Mouse (Mus musculus) midbrain, embryonic 15.5 days (tissue): ENCODE data around the gene Echdc2. TPM values are rescaled to one million over a fixed set of nuclear protein-coding genes. Genes with fewer than 3 reads are reported as not detected.
"Not testable (repeated sequence)": the region's sequence is repeated elsewhere in the genome, so short reads cannot be mapped to it uniquely, and the experiment has no call there.

Source experiments
- ATAC-seq: fragments of 200-750 bp; cut with Nextera tagmentation; replicated peaks from 2 replicates; pipeline ENCODE4 v1.8.0; 2017; ENCODE audit warnings: moderate TSS enrichment
- H3K27ac ChIP-seq: fragments of 300-500 bp; sonication (generic); 2 replicates; pipeline ENCODE4 v1.5.1; 2015; ENCODE audit warnings: mild to moderate bottlenecking, inconsistent platforms
- H3K27me3 ChIP-seq: fragments of 300-500 bp; sonication (generic); replicated peaks from 2 replicates; pipeline ENCODE4 v1.6.1; 2015; ENCODE audit warnings: inconsistent platforms
- H3K36me3 ChIP-seq: fragments of 300-500 bp; sonication (generic); replicated peaks from 2 replicates; pipeline ENCODE4 v1.6.1; 2015; ENCODE audit warnings: inconsistent platforms
- H3K4me1 ChIP-seq: fragments of 300-500 bp; sonication (generic); 2 replicates; pipeline ENCODE4 v1.6.1; 2015; ENCODE audit warnings: inconsistent platforms
- H3K4me2 ChIP-seq: fragments of 300-500 bp; sonication (generic); 2 replicates; pipeline ENCODE4 v1.6.1; 2015; ENCODE audit warnings: inconsistent platforms, mild to moderate bottlenecking, moderate library complexity
- H3K4me3 ChIP-seq: fragments of 300-500 bp; sonication (generic); 2 replicates; pipeline ENCODE4 v1.5.1; 2015; ENCODE audit warnings: mild to moderate bottlenecking, inconsistent platforms
- H3K9ac ChIP-seq: fragments of 300-500 bp; sonication (generic); 2 replicates; pipeline ENCODE4 v1.6.1; 2015; ENCODE audit warnings: mild to moderate bottlenecking, inconsistent platforms
- H3K9me3 ChIP-seq: fragments of 300-500 bp; sonication (generic); 2 replicates; pipeline ENCODE4 v1.6.1; 2016; ENCODE audit warnings: inconsistent platforms
- WGBS: fragments of 180-500 bp; shearing (Covaris S2); methylation state at CpG from one replicate; pipeline ENCODE4 v1.1.7; 2015; ENCODE audit warnings: mixed read lengths; 5-methylcytosine and 5-hydroxymethylcytosine counted together
- polyA plus RNA-seq: library from polyadenylated mRNA; unstranded; fragments of >200 nt; fragmentation: Nextera tagmentation; extraction: Ambion mirVana; gene quantifications from 2 replicates; pipeline ENCODE4 v1.2.1, GENCODE M21; 2015

Gene Echdc2
- polyA plus RNA-seq, 1 experiment from 2014 or later: 7.2 TPM

- Histone ChIP-seq H3K36me3 (no peaks in the 10 kb centered on the region), H3K4me2 (no peak within 1 kb of the TSS), H3K4me1 (no peaks in the 10 kb centered on the region), H3K9ac (no peak within 1 kb of the TSS), H3K27me3 (no peaks in the 10 kb centered on the region), H3K4me3 (no peak within 1 kb of the TSS), H3K27ac (no peak within 1 kb of the TSS), H3K9me3 (no peaks in the 10 kb centered on the region)
- no peak for ATAC-seq
- 95% methylated on average over 1 of the region's 1 CpGs for WGBS
These were observed 20.4 kb upstream of the Echdc2 start, which contains the start of gene Scp2 for GRCm38 (mm10) chr4:108144880-108145279. Scp2 (minus strand) TSS chr4:108144998.

- not testable (repeated sequence) for H3K4me1 ChIP-seq, H3K36me3 ChIP-seq, H3K27ac ChIP-seq, H3K9me3 ChIP-seq, ATAC-seq, H3K4me2 ChIP-seq, H3K4me3 ChIP-seq, H3K9ac ChIP-seq, H3K27me3 ChIP-seq
- WGBS: 23% methylated on average over 3 of the region's 3 CpGs
These were observed 19.7 kb upstream of the Echdc2 start for GRCm38 (mm10) chr4:108145554-108145953.

GRCm38 (mm10) chr4:108155141-108155540, 10.1 kb upstream of the Echdc2 start:
- WGBS: 68% methylated on average over 1 of the region's 1 CpGs
- H3K27ac ChIP-seq, ATAC-seq, H3K36me3 ChIP-seq, H3K9me3 ChIP-seq, H3K27me3 ChIP-seq, H3K9ac ChIP-seq, H3K4me1 ChIP-seq, H3K4me2 ChIP-seq, H3K4me3 ChIP-seq: not testable (repeated sequence)

GRCm38 (mm10) chr4:108161936-108162335, 3.3 kb upstream of the Echdc2 start:
- H3K4me2 ChIP-seq: no peak overlapping the region
- no peaks in the 10 kb centered on the region for H3K9me3 ChIP-seq
- H3K27ac ChIP-seq: no peak overlapping the region
- 0 out of 2 replicates have a peak, but pooled peaks cover 3% of the 10 kb centered on the region for H3K27me3 ChIP-seq
- H3K36me3 ChIP-seq: no peaks in the 10 kb centered on the region
- ATAC-seq: no peak
- no peak overlapping the region for H3K9ac ChIP-seq
- 95% methylated on average over 8 of the region's 8 CpGs for WGBS
- H3K4me1 ChIP-seq: peaks cover 10% of the 10 kb centered on the region
- H3K4me3 ChIP-seq: no peak overlapping the region

GRCm38 (mm10) chr4:108163291-108163690, 1.9 kb upstream of the Echdc2 start:
- 90% methylated on average over 3 of the region's 3 CpGs for WGBS
- no peak overlapping the region for H3K9ac ChIP-seq
- no peak for ATAC-seq
- no peak overlapping the region for H3K4me3 ChIP-seq
- peaks cover 10% of the 10 kb centered on the region for H3K4me1 ChIP-seq
- H3K4me2 ChIP-seq: no peak overlapping the region
- no peaks in the 10 kb centered on the region for H3K36me3 ChIP-seq
- H3K27me3 ChIP-seq: 0 out of 2 replicates have a peak, but pooled peaks cover 3% of the 10 kb centered on the region
- H3K27ac ChIP-seq: no peak overlapping the region
- H3K9me3 ChIP-seq: no peaks in the 10 kb centered on the region

- ATAC-seq: no peak
- WGBS: 92% methylated on average over 4 of the region's 4 CpGs
- Histone ChIP-seq H3K4me2 (no peak overlapping the region), H3K4me3 (no peak overlapping the region), H3K9ac (no peak overlapping the region), H3K9me3 (no peaks in the 10 kb centered on the region), H3K4me1 (peaks cover 10% of the 10 kb centered on the region), H3K27me3 (0 out of 2 replicates have a peak, but pooled peaks cover 3% of the 10 kb centered on the region), H3K27ac (no peak overlapping the region), H3K36me3 (no peaks in the 10 kb centered on the region)
These were observed 1.6 kb downstream of the Echdc2 start for GRCm38 (mm10) chr4:108166874-108167273.

GRCm38 (mm10) chr4:108168056-108168455, 2.8 kb downstream of the Echdc2 start:
- Histone ChIP-seq H3K27me3 (0 out of 2 replicates have a peak, but pooled peaks cover 3% of the 10 kb centered on the region), H3K9ac (no peak overlapping the region), H3K27ac (no peak overlapping the region), H3K4me1 (peaks cover 10% of the 10 kb centered on the region), H3K4me3 (no peak overlapping the region), H3K4me2 (no peak overlapping the region), H3K36me3 (no peaks in the 10 kb centered on the region), H3K9me3 (no peaks in the 10 kb centered on the region)
- WGBS: 82% methylated on average over 6 of the region's 6 CpGs
- ATAC-seq: no peak

GRCm38 (mm10) chr4:108182278-108182677, 17.0 kb downstream of the Echdc2 start:
- ATAC-seq: no peak

GRCm38 (mm10) chr4:108192821-108193323, 27.6 kb downstream of the Echdc2 start:
- Histone ChIP-seq H3K27me3 (no peaks in the 10 kb centered on the region), H3K9ac (no peak overlapping the region), H3K9me3 (no peaks in the 10 kb centered on the region), H3K27ac (no peak overlapping the region), H3K4me3 (no peak overlapping the region), H3K4me1 (no peaks in the 10 kb centered on the region), H3K36me3 (no peaks in the 10 kb centered on the region), H3K4me2 (peak overlapping the region; percentile 18)
- ATAC-seq: no peak
- 67% methylated on average over 2 of the region's 2 CpGs for WGBS

More at GRCm38 (mm10) chr4:108182278-108182677, 17.0 kb downstream of the Echdc2 start:
- Histone ChIP-seq H3K4me2 (no peak overlapping the region), H3K36me3 (no peaks in the 10 kb centered on the region), H3K9me3 (no peaks in the 10 kb centered on the region), H3K27ac (no peak overlapping the region), H3K9ac (no peak overlapping the region), H3K27me3 (no peaks in the 10 kb centered on the region), H3K4me3 (no peak overlapping the region), H3K4me1 (no peaks in the 10 kb centered on the region)
- WGBS: 33% methylated on average over 1 of the region's 1 CpGs

GRCm38 (mm10) chr4:108196277-108196855, 31.1 kb downstream of the Echdc2 start:
- Histone ChIP-seq H3K27ac (no peak overlapping the region), H3K27me3 (no peaks in the 10 kb centered on the region), H3K36me3 (no peaks in the 10 kb centered on the region), H3K9me3 (no peaks in the 10 kb centered on the region), H3K4me3 (no peak overlapping the region), H3K9ac (no peak overlapping the region), H3K4me2 (no peak overlapping the region), H3K4me1 (no peaks in the 10 kb centered on the region)
- ATAC-seq: no peak
- 64% methylated on average over 6 of the region's 6 CpGs for WGBS

GRCm38 (mm10) chr4:108199236-108199635, 34.0 kb downstream of the Echdc2 start:
- WGBS: 76% methylated on average over 2 of the region's 2 CpGs

GRCm38 (mm10) chr4:108204629-108205028, 39.4 kb downstream of the Echdc2 start:
- Histone ChIP-seq H3K4me1 (no peaks in the 10 kb centered on the region), H3K27ac (no peak overlapping the region), H3K4me2 (no peak overlapping the region), H3K27me3 (no peaks in the 10 kb centered on the region), H3K9me3 (no peaks in the 10 kb centered on the region), H3K36me3 (no peaks in the 10 kb centered on the region), H3K9ac (no peak overlapping the region), H3K4me3 (no peak overlapping the region)
- no peak for ATAC-seq
- WGBS: 91% methylated on average over 6 of the region's 6 CpGs

More at GRCm38 (mm10) chr4:108199236-108199635, 34.0 kb downstream of the Echdc2 start:
- Histone ChIP-seq H3K4me1 (no peaks in the 10 kb centered on the region), H3K36me3 (no peaks in the 10 kb centered on the region), H3K27ac (no peak overlapping the region), H3K4me3 (no peak overlapping the region), H3K27me3 (no peaks in the 10 kb centered on the region), H3K9me3 (no peaks in the 10 kb centered on the region), H3K9ac (no peak overlapping the region), H3K4me2 (no peak overlapping the region)
- ATAC-seq: no peak

GRCm38 (mm10) chr4:108213023-108213422, 47.8 kb downstream of the Echdc2 start:
- Histone ChIP-seq H3K4me3 (no peak overlapping the region), H3K4me1 (peaks cover 8% of the 10 kb centered on the region; the same call in 1 of the 2 replicates), H3K36me3 (no peaks in the 10 kb centered on the region), H3K4me2 (no peak overlapping the region), H3K27me3 (peaks cover 29% of the 10 kb centered on the region), H3K9ac (no peak overlapping the region), H3K9me3 (no peaks in the 10 kb centered on the region), H3K27ac (no peak overlapping the region)
- no peak for ATAC-seq
- 83% methylated on average over 2 of the region's 2 CpGs for WGBS
